Mouse (Mus musculus) liver, embryonic 11.5 days (tissue): ENCODE data around the gene Gpr108. TPM values are rescaled to one million over a fixed set of nuclear protein-coding genes. Genes with fewer than 3 reads are reported as not detected.

Experiments
- ATAC-seq: fragments of 200-750 bp; cut with Nextera tagmentation; replicated peaks from 2 replicates; pipeline ENCODE4 v1.8.0; 2017; ENCODE audit warnings: moderate number of reproducible peaks, mild to moderate bottlenecking, moderate TSS enrichment, moderate library complexity; ENCODE audit not compliant: low FRiP score
- DNase-seq: peaks from one replicate; pipeline ENCODE4 v3.0.0-alpha.2; 2017; ENCODE audit warnings: low spot score
- H3K27ac ChIP-seq: fragments of 300-500 bp; sonication (generic); 2 replicates; pipeline ENCODE4 v1.5.1; 2014; ENCODE audit warnings: mild to moderate bottlenecking, low read depth, low read length, control low read depth
- H3K27me3 ChIP-seq: fragments of 300-500 bp; sonication (generic); replicated peaks from 2 replicates; pipeline ENCODE4 v1.6.1; 2014; ENCODE audit warnings: low read length, mixed read lengths; ENCODE audit not compliant: control insufficient read depth, insufficient read depth
- H3K36me3 ChIP-seq: fragments of 300-500 bp; sonication (generic); 2 replicates; pipeline ENCODE4 v1.6.1; 2014; ENCODE audit warnings: mild to moderate bottlenecking, low read length, moderate library complexity, mixed read lengths; ENCODE audit not compliant: control insufficient read depth, insufficient read depth
- H3K4me1 ChIP-seq: fragments of 300-500 bp; sonication (generic); replicated peaks from 2 replicates; pipeline ENCODE4 v1.6.1; 2014; ENCODE audit warnings: low read length, mixed read lengths; ENCODE audit not compliant: control insufficient read depth, insufficient read depth
- H3K4me2 ChIP-seq: fragments of 300-500 bp; sonication (generic); 2 replicates; pipeline ENCODE4 v1.6.1; 2014; ENCODE audit warnings: mild to moderate bottlenecking, control low read depth, moderate library complexity
- H3K4me3 ChIP-seq: fragments of 300-500 bp; sonication (generic); 2 replicates; pipeline ENCODE4 v1.5.1; 2014; ENCODE audit warnings: low read depth, low read length, control low read depth
- H3K9ac ChIP-seq: fragments of 300-500 bp; sonication (generic); 2 replicates; pipeline ENCODE4 v1.6.1; 2014; ENCODE audit warnings: low read depth, low read length, control low read depth
- H3K9me3 ChIP-seq: fragments of 300-500 bp; sonication (generic); 2 replicates; pipeline ENCODE4 v1.6.1; 2016; ENCODE audit warnings: low read length, inconsistent platforms, mixed read lengths; ENCODE audit not compliant: control insufficient read depth
- WGBS: fragments of 180-500 bp; shearing (Covaris S2); extraction: QIAGEN DNeasy Blood & Tissue Kit; methylation state at CpG from one replicate; pipeline ENCODE4 v1.1.7; 2014; 5-methylcytosine and 5-hydroxymethylcytosine counted together
- polyA plus RNA-seq: library from polyadenylated mRNA; unstranded; fragments of >200 nt; fragmentation: Nextera tagmentation; extraction: Ambion mirVana; gene quantifications from 2 replicates; pipeline ENCODE4 v1.2.1, GENCODE M21; 2014

Gene Gpr108
- polyA plus RNA-seq, 1 experiment from 2014 or later: 30.7 TPM

DNA sequence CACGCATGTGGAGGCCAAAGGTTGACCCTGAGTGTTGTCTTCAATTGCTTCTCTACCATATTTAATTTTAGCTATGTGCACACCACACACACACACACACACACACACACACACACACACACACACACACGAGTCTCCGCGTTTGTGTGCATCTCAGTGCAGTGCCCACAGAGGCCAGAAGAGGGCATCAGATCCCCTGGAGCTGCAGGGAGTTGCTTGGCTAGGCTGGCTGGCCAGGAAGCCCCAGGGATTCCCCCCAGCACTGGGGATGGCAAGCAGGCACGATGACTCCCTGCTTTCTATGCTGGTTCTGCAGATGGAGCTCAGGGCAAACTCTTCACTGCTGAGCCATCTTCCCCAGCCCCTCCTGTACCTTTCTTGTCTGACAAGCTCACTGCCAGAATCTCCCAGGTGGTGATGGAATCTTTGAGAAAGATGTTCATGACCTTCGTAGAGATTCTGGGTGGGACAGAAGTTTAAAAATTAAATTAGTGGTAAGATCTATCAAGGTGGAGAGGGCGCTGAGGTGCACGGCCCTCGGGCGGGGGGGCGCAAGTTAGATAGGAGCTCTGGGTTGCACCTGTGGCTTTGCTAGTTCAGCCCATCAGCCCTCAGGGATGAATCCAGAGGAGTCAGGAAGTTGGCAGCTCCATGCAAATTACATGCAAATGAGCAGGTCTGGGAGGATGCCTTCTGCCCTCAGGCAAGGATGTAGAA is 28.9 kb downstream of the Gpr108 start:
- no peaks in the 10 kb centered on the region for H3K4me1 ChIP-seq
- H3K9me3 ChIP-seq: no peaks in the 10 kb centered on the region
- DNase-seq (peak; percentile 66), ATAC-seq (peak; percentile 48; the same call in 1 of the 2 replicates)
- H3K9ac ChIP-seq: no peak overlapping the region
- H3K4me2 ChIP-seq: 0 out of 2 replicates have a peak overlapping the region, but pooled peaks have one; percentile 5
- H3K36me3 ChIP-seq: no peaks in the 10 kb centered on the region
- H3K4me3 ChIP-seq: no peak overlapping the region
- WGBS: 20% methylated on average over 11 of the region's 11 CpGs
- no peak overlapping the region for H3K27ac ChIP-seq
- 0 out of 2 replicates have a peak, but pooled peaks cover 3% of the 10 kb centered on the region for H3K27me3 ChIP-seq

DNA sequence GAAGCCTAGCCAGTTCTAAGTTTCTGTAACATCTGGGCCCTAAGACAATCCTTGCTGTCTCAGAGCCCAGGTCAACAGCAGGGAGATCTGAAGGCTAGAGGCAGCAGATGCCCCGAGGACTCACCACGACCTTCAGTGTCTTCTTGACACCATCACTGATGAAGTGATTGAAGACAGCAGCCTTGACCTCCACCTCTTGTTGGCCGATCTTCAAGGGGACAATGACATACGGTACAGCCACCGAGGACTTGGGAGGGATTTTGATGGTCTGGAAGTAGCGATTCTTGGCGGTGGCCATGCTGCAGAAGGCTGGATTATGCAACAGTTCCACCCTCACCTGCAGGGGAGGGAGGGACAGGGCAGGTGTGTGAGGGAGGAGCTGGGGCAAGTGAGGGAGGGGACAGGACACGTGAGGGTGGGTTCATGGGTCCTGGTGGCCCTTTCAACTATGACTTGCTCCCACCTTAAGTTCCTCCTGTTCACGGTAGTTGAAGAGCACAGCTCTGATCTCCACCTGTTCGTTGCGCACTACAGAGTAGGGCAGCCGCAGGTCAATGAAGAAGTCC is 29.8 kb downstream of the Gpr108 start:
- no peak overlapping the region for H3K27ac ChIP-seq
- no peaks in the 10 kb centered on the region for H3K4me1 ChIP-seq
- no peak overlapping the region for H3K4me3 ChIP-seq
- 63% methylated on average over 12 of the region's 12 CpGs for WGBS
- H3K27me3 ChIP-seq: no peaks in the 10 kb centered on the region
- no peak overlapping the region for H3K9ac ChIP-seq
- no peak overlapping the region for H3K4me2 ChIP-seq
- no peaks in the 10 kb centered on the region for H3K36me3 ChIP-seq
- H3K9me3 ChIP-seq: no peaks in the 10 kb centered on the region
- DNase-seq (no peak), ATAC-seq (no peak)

DNA sequence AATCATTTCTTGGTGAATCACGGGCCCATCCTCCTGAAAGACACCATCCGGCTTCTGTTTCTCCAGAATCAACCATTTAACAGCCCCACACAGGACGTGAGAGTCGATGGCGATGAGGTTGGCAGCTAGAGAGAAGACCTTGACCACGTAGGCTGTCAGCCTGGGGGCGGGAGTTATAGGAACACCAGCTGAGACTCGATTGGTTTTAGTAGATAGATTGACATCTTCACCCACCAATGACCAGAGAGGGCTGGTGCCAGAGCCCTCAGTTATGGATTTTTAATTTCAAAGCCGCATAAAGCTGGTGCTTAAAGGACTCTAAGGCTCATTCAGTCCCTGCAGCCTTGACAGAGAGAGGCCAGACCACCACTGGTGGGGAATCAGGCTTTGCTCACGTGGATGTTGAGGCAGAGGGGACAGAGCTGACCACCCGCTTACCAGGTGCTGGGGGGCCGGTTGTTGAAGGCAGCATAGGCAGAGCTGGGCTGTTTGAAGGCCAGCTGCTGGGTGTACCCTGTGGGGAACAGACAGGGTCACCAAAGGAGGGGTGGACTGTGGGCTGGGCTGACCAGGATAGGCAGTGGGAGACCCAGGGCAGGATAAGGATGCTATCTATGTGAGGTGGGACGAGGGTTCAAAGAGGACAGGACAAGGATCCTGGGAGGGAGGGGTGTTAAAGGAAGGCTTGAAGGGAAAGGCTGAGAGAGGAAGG is 33.4 kb downstream of the Gpr108 start:
- DNase-seq: no peak
- no peaks in the 10 kb centered on the region for H3K4me1 ChIP-seq
- H3K27ac ChIP-seq: no peak overlapping the region
- no peaks in the 10 kb centered on the region for H3K27me3 ChIP-seq
- no peaks in the 10 kb centered on the region for H3K9me3 ChIP-seq
- H3K36me3 ChIP-seq: no peaks in the 10 kb centered on the region
- WGBS: 38% methylated on average over 13 of the region's 13 CpGs
- H3K4me3 ChIP-seq: no peak overlapping the region
- no peak for ATAC-seq
- H3K4me2 ChIP-seq: no peak overlapping the region
- no peak overlapping the region for H3K9ac ChIP-seq

DNA sequence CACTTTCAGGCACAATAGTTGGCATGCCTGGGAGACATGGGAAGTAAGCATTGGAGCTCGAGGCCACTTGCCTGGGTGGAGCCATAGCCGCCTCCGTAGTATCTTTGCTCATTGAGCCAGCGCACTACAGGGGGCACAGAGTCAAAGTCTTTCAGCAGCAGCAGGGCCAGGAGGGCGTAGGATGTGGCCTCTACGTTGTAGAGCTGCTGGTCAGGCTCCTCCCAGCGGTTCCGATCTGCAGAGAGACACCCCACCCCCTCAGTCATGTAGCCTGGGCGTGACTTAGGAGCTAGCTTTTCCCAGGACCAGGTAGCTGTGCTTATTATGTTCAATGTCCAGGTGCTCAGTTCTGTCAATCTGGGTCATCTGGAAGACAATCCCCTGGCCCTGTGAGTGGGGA is 36.7 kb downstream of the Gpr108 start:
- Histone ChIP-seq H3K9me3 (no peaks in the 10 kb centered on the region), H3K4me2 (no peak overlapping the region), H3K4me1 (no peaks in the 10 kb centered on the region), H3K27me3 (no peaks in the 10 kb centered on the region), H3K27ac (no peak overlapping the region), H3K9ac (no peak overlapping the region), H3K36me3 (no peaks in the 10 kb centered on the region), H3K4me3 (no peak overlapping the region)
- ATAC-seq (no peak), DNase-seq (no peak)
- 62% methylated on average over 9 of the region's 9 CpGs for WGBS

DNA sequence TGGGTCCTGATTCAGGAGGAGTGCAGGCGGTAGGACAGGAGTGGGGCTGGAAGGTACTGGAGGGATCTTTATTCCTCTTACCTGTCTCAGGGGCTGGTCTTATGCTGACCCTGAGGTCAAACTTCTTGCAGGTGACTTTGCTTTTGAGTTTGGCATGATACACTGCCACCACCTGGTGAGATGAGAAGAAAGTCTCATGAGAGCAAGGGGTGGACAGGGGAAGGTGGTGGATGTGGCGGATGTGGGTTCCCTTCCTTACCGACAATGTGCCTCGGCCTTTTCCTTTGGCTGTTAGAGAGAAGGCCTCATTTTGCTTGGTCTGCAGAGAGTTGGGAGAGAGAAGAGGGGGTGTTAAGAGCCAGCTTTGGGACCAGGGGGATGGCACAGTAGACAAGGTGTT is 38.9 kb downstream of the Gpr108 start:
- ATAC-seq (no peak), DNase-seq (no peak)
- WGBS: 57% methylated on average over 4 of the region's 4 CpGs
- no peaks in the 10 kb centered on the region for H3K36me3 ChIP-seq
- no peak overlapping the region for H3K4me3 ChIP-seq
- no peak overlapping the region for H3K4me2 ChIP-seq
- no peaks in the 10 kb centered on the region for H3K9me3 ChIP-seq
- H3K9ac ChIP-seq: no peak overlapping the region
- H3K4me1 ChIP-seq: peaks cover 5% of the 10 kb centered on the region
- H3K27ac ChIP-seq: no peak overlapping the region
- no peaks in the 10 kb centered on the region for H3K27me3 ChIP-seq

DNA sequence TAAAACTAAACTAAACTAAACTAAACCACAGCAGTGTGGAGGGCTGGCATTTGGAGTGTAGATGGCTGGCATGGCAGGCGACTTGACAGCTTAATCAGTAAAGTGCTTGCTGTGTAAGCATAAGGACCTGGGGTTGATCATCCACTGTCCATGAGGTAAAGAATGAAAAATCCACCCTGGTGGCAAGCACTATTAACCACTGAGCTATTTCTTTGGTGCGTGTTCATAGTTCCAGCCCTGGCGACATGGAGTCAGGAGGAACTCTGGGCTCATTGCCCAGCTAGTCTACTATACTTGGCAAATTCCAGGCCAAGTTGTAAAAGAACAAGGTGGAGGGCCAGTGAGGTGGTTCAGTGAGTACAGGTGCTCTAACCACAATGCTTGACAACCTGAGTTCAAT is 40.3 kb downstream of the Gpr108 start:
- DNase-seq (no peak), ATAC-seq (no peak)
- H3K4me2 ChIP-seq: no peak overlapping the region
- H3K9ac ChIP-seq: no peak overlapping the region
- 90% methylated on average over 3 of the region's 3 CpGs for WGBS
- no peaks in the 10 kb centered on the region for H3K27me3 ChIP-seq
- H3K4me3 ChIP-seq: no peak overlapping the region
- H3K36me3 ChIP-seq: no peaks in the 10 kb centered on the region
- no peak overlapping the region for H3K27ac ChIP-seq
- no peaks in the 10 kb centered on the region for H3K9me3 ChIP-seq
- peaks cover 7% of the 10 kb centered on the region for H3K4me1 ChIP-seq

DNA sequence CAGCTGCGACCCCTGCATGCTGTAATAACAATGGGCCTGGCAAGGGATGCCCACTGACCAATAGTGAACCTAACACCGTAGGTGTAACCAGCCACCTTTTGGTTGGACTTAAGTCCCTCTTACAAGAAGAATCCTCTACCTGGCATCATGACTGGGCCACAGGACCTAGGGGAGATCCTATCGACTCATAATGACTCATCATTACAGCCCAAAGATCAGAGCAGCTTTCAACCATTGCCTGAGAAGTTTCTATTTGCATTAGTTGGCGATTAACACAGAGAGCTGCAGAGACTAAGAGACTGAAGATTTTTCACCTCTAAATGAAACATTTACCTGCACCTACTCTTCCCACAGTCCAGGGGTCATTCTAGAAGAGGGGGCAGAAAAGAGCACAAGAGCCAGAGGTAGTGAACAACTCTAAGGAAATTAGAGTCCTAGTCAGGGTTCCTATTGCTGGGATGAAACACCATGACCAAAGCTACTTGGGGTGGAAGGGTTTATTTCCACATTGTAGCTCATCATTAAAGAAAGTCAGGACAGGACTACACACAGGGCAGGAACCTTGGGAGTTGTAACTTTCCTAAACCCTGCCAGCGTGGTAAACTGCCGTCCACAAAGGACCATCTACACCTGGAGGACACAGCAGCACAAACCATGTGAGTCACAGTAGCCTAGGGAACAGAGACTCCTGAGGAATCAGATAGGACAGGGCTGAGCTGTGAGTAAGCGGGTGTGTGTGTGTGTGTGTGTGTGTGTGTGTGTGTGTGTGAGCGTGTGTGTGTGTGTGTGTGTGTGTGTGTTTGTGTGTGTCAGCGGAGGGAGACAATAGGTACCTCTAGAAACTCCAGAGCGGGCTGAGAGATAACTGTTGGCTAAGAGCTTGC is 46.2 kb downstream of the Gpr108 start:
- no peak for ATAC-seq

DNA sequence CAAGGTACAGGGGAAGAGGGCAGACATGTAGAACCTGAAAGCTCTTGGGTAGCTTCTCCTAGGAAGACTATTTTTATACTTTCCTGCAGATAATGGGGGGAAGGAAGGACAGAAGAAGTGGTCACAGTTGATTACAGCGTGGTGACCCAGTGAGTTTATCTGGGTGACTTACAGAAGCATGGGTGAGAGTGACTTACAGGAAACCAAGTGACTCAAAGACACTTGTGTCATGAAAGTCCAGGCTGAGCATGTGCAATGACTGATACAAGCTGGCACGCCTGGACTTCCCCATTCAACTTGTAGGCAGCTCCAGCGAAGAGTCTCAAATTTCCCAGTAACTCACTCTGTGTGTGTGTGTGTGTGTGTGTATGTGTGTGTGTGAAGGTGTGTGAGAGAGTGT is 50.0 kb downstream of the Gpr108 start:
- Histone ChIP-seq H3K4me2 (no peak overlapping the region), H3K9me3 (no peaks in the 10 kb centered on the region), H3K4me1 (no peaks in the 10 kb centered on the region), H3K27me3 (no peaks in the 10 kb centered on the region), H3K27ac (no peak overlapping the region), H3K9ac (no peak overlapping the region), H3K36me3 (no peaks in the 10 kb centered on the region), H3K4me3 (no peak overlapping the region)
- WGBS: 38% methylated on average over 3 of the region's 3 CpGs
- ATAC-seq: peak; percentile 37; the same call in 1 of the 2 replicates
- no peak for DNase-seq

More for the DNA sequence above, 46.2 kb downstream of the Gpr108 start:
- H3K36me3 ChIP-seq: no peaks in the 10 kb centered on the region
- 71% methylated on average over 10 of the region's 10 CpGs for WGBS
- DNase-seq: no peak
- H3K27ac ChIP-seq: no peak overlapping the region
- H3K4me2 ChIP-seq: no peak overlapping the region
- H3K4me3 ChIP-seq: no peak overlapping the region
- H3K9ac ChIP-seq: no peak overlapping the region
- no peaks in the 10 kb centered on the region for H3K27me3 ChIP-seq
- H3K4me1 ChIP-seq: peaks cover 7% of the 10 kb centered on the region
- H3K9me3 ChIP-seq: no peaks in the 10 kb centered on the region
